Mouse (Mus musculus) cerebellum, adult 2 months (tissue): ENCODE measurements around the gene Gfpt2. TPM values are rescaled to one million over a fixed set of nuclear protein-coding genes. Genes with fewer than 3 reads are reported as not detected.

ENCODE experiments used
- DNase-seq, 2 experiments: peaks; one replicate each; pipeline ENCODE4 v3.0.0; 2021
- H3K27ac ChIP-seq: fragments of 200-500 bp; 2 replicates; pipeline ENCODE4 v1.5.1; 2012; ENCODE audit warnings: low read length, control low read depth, inconsistent platforms; ENCODE audit not compliant: insufficient read depth
- H3K27me3 ChIP-seq: fragments of 200-500 bp; 2 replicates; pipeline ENCODE4 v1.6.1; 2012; ENCODE audit warnings: inconsistent platforms, mild to moderate bottlenecking, low read length, moderate library complexity; ENCODE audit not compliant: control insufficient read depth, insufficient read depth
- H3K4me1 ChIP-seq: fragments of 200-500 bp; 2 replicates; pipeline ENCODE4 v1.6.1; 2011; ENCODE audit warnings: low read length; ENCODE audit not compliant: control insufficient read depth, insufficient read depth
- H3K4me3 ChIP-seq: fragments of 200-500 bp; replicated peaks from 2 replicates; pipeline ENCODE3; 2011; ENCODE audit warnings: mild to moderate bottlenecking, low read depth, low read length, control low read depth; ENCODE audit not compliant: insufficient read depth
- CTCF ChIP-seq: fragments of 200-500 bp; IDR thresholded peaks from 2 replicates; pipeline ENCODE4 v1.5.1; 2011; ENCODE audit warnings: low read depth, mild to moderate bottlenecking, control low read depth, low read length, moderate library complexity, borderline replicate concordance; ENCODE audit not compliant: insufficient read depth
- POLR2A ChIP-seq: fragments of 200-500 bp; IDR thresholded peaks from 2 replicates; pipeline ENCODE4 v1.6.1; 2011; ENCODE audit warnings: low read length, control low read depth, borderline replicate concordance; ENCODE audit not compliant: insufficient read depth
- WGBS: fragments of 180-500 bp; shearing (Covaris S2); methylation state at CpG from one replicate; pipeline ENCODE4 v1.1.7; 2018; 5-methylcytosine and 5-hydroxymethylcytosine counted together
- polyA plus RNA-seq: library from polyadenylated mRNA; depleted of rRNA; stranded (reverse); fragments of >200 nt; gene quantifications from 2 replicates; pipeline ENCODE4 v1.2.3, GENCODE M21; 2012

Gene Gfpt2
- polyA plus RNA-seq, 1 experiment, result 2.8 TPM

- no peak overlapping the region for H3K4me3 ChIP-seq
- WGBS, result 68% methylated on average over 15 of the region's 15 CpGs
- no peaks in the 10 kb centered on the region for H3K4me1 ChIP-seq
- H3K27ac ChIP-seq, result no peak overlapping the region
- no peaks in the 10 kb centered on the region for H3K27me3 ChIP-seq
- no peak for TF ChIP-seq POLR2A
- no peak for TF ChIP-seq CTCF
- DNase-seq, result no peak
Measured at GRCm38 (mm10) chr11:49818869-49819566, 25.0 kb downstream of the Gfpt2 start.

GRCm38 (mm10) chr11:49819676-49820075 lies 25.7 kb downstream of the Gfpt2 start:
- whole genome bisulfite sequencing, result 44% methylated on average over 7 of the region's 7 CpGs
- Histone ChIP-seq H3K27me3 (no peaks in the 10 kb centered on the region), H3K4me3 (no peak overlapping the region), H3K4me1 (no peaks in the 10 kb centered on the region), H3K27ac (no peak overlapping the region)
- DNase-seq, result no peak
- no peak for TF ChIP-seq POLR2A
- no peak for TF ChIP-seq CTCF

- Histone ChIP-seq H3K4me3 (no peak overlapping the region), H3K27me3 (no peaks in the 10 kb centered on the region), H3K4me1 (no peaks in the 10 kb centered on the region), H3K27ac (no peak overlapping the region)
- WGBS, result 76% methylated on average over 2 of the region's 2 CpGs
- TF ChIP-seq CTCF (no peak), POLR2A (no peak)
- no peak for DNase-seq
Measured at GRCm38 (mm10) chr11:49820928-49821327, 26.9 kb downstream of the Gfpt2 start.

GRCm38 (mm10) chr11:49821546-49821945 lies 27.6 kb downstream of the Gfpt2 start:
- WGBS, result 94% methylated on average over 2 of the region's 2 CpGs

GRCm38 (mm10) chr11:49822337-49822736 lies 28.4 kb downstream of the Gfpt2 start:
- TF ChIP-seq POLR2A (no peak), CTCF (no peak)
- 95% methylated on average over 2 of the region's 2 CpGs for WGBS
- H3K4me1 ChIP-seq, result no peaks in the 10 kb centered on the region
- no peak overlapping the region for H3K4me3 ChIP-seq
- DNase-seq, result no peak
- no peak overlapping the region for H3K27ac ChIP-seq
- no peaks in the 10 kb centered on the region for H3K27me3 ChIP-seq

More at GRCm38 (mm10) chr11:49821546-49821945, 27.6 kb downstream of the Gfpt2 start:
- TF ChIP-seq CTCF (no peak), POLR2A (no peak)
- H3K4me3 ChIP-seq, result no peak overlapping the region
- no peak overlapping the region for H3K27ac ChIP-seq
- no peak for DNase-seq
- H3K4me1 ChIP-seq, result no peaks in the 10 kb centered on the region
- H3K27me3 ChIP-seq, result no peaks in the 10 kb centered on the region

- H3K4me3 ChIP-seq, result no peak overlapping the region
Measured at GRCm38 (mm10) chr11:49824896-49825295, 30.9 kb downstream of the Gfpt2 start.

GRCm38 (mm10) chr11:49827243-49827642 lies 33.3 kb downstream of the Gfpt2 start:
- Histone ChIP-seq H3K4me3 (no peak overlapping the region), H3K27ac (no peak overlapping the region), H3K27me3 (no peaks in the 10 kb centered on the region), H3K4me1 (no peaks in the 10 kb centered on the region)
- no peak for TF ChIP-seq CTCF
- no peak for TF ChIP-seq POLR2A
- no peak for DNase-seq
- 77% methylated on average over 6 of the region's 6 CpGs for WGBS

More at GRCm38 (mm10) chr11:49824896-49825295, 30.9 kb downstream of the Gfpt2 start:
- Histone ChIP-seq H3K4me1 (no peaks in the 10 kb centered on the region), H3K27ac (no peak overlapping the region), H3K27me3 (no peaks in the 10 kb centered on the region)
- WGBS, result 58% methylated on average over 2 of the region's 2 CpGs
- TF ChIP-seq POLR2A, result no peak
- TF ChIP-seq CTCF, result peak; percentile 80
- peak; percentile 24 to 54 for DNase-seq

- DNase-seq, result no peak
- Histone ChIP-seq H3K27ac (no peak overlapping the region), H3K27me3 (no peaks in the 10 kb centered on the region), H3K4me3 (no peak overlapping the region), H3K4me1 (no peaks in the 10 kb centered on the region)
- TF ChIP-seq CTCF (no peak), POLR2A (no peak)
- 63% methylated on average over 7 of the region's 7 CpGs for WGBS
Measured at GRCm38 (mm10) chr11:49829176-49829745, 35.3 kb downstream of the Gfpt2 start.
